7 mouse cellular contexts compared by ENCODE assay signal in genomic region chr14:47597942-47598388, GRCm38 (mm10). TPM values are rescaled to one million over a fixed set of nuclear protein-coding genes. Genes with fewer than 3 reads are reported as not detected.
A peak's percentile ranks its signal among the peaks of the same experiment; 100 is the strongest.
DNase-seq lines count a peak whose midpoint lies in the region; ATAC-seq lines count a peak whose summit lies in the region.

No protein-coding gene starts in this region.

- no peak overlapping the region for H3K27ac ChIP-seq in intestine, embryonic 14.5 days (ENCODE audit: low read depth)

- peak; percentile 80 to 88 for DNase-seq in cerebellum, postnatal 10 days
- DNase-seq in gastrocnemius, adult 18-20 months (ENCODE audit: low spot score): peak; percentile 61
- peak; percentile 80 for DNase-seq in intestine, embryonic 14.5 days (ENCODE audit: low spot score)
- peak; percentile 69 to 72 for DNase-seq in left cerebral cortex, postnatal 10 days (ENCODE audit: extremely low spot score in 1 of 2, low spot score in 2 of 2)
- DNase-seq in mesoderm, embryonic 11.5 days (ENCODE audit: low read depth, low spot score): peak; percentile 75
- DNase-seq in skeletal muscle tissue, adult 2 months (ENCODE audit: low read depth, low spot score): peak; percentile 42

- H3K9me3 ChIP-seq in intestine, embryonic 14.5 days (ENCODE audit: control insufficient read depth, low read length): no peaks in the 10 kb centered on the region

- H3K4me3 ChIP-seq in intestine, embryonic 14.5 days (ENCODE audit: low read depth, low read length): no peak overlapping the region

- ATAC-seq in activated CD4-positive, CD25-positive, alpha-beta regulatory T cell, adult 4 months: peak; percentile 84
- ATAC-seq in intestine, embryonic 14.5 days (replicated peaks; ENCODE audit: low FRiP score, low TSS enrichment, low read depth): peak; percentile 62; the same call in 1 of the 2 replicates

- 32% methylated on average over 11 of the region's 11 CpGs for WGBS in intestine, embryonic 14.5 days

- no peaks in the 10 kb centered on the region for H3K4me1 ChIP-seq in intestine, embryonic 14.5 days (replicated peaks; ENCODE audit: control insufficient read depth, insufficient read depth, low read length)

- no peaks in the 10 kb centered on the region for H3K36me3 ChIP-seq in intestine, embryonic 14.5 days (ENCODE audit: control insufficient read depth, insufficient read depth, low read length)

- no peak overlapping the region for H3K9ac ChIP-seq in intestine, embryonic 14.5 days (ENCODE audit: low read length)

- peak overlapping the region; percentile 28 for H3K4me2 ChIP-seq in intestine, embryonic 14.5 days (ENCODE audit: low read length)

- no peaks in the 10 kb centered on the region for H3K27me3 ChIP-seq in intestine, embryonic 14.5 days (replicated peaks; ENCODE audit: control insufficient read depth, insufficient read depth, low read length)

- intact Hi-C loops in left cerebral cortex, postnatal 10 days (cut with DNase I): loop anchor here (10.0 kb wide), 1 partner anchor 47 kb away; the partner anchor contains the start of gene Ktn1

RNA-seq across cellular contexts. Expression of gene Atg14, which starts 27.5 kb away (rescaled TPM):
- 1 to 10 TPM; 8.1 to 9.2 TPM for polyA plus RNA-seq in activated CD4-positive, CD25-positive, alpha-beta regulatory T cell, adult 4 months (2017; shearing (Covaris generic))
- 1 to 10 TPM; 6.7 to 6.9 TPM for total RNA-seq in gastrocnemius, adult 18-20 months (2021)
- 13.6 and 16.2 TPM in 2 replicates for polyA plus RNA-seq in intestine, embryonic 14.5 days (2014; fragmentation: Nextera tagmentation; extraction: Ambion mirVana)
- 10 to 100 TPM; 13.0 to 13.8 TPM for total RNA-seq in left cerebral cortex, postnatal 10 days (2021)

RNA-seq across cellular contexts. Expression of gene Ktn1, which starts 50.3 kb away (rescaled TPM):
- polyA plus RNA-seq in activated CD4-positive, CD25-positive, alpha-beta regulatory T cell, adult 4 months (2017; shearing (Covaris generic)): 10 to 100 TPM; 51.3 to 63.1 TPM
- total RNA-seq in gastrocnemius, adult 18-20 months (2021): 100 to 1,000 TPM; 191 to 211 TPM
- polyA plus RNA-seq in intestine, embryonic 14.5 days (2014; fragmentation: Nextera tagmentation; extraction: Ambion mirVana): 75.4 and 80.1 TPM in 2 replicates
- 10 to 100 TPM; 92.6 to 93.4 TPM for total RNA-seq in left cerebral cortex, postnatal 10 days (2021)
